Mouse (Mus musculus) spleen, postnatal 0 days (tissue): ENCODE measurements around the gene Cd209d. TPM values are rescaled to one million over a fixed set of nuclear protein-coding genes. Genes with fewer than 3 reads are reported as not detected.

Experiments
- polyA plus RNA-seq: library from polyadenylated mRNA; unstranded; fragments of >200 nt; fragmentation: Nextera tagmentation; extraction: Ambion mirVana; gene quantifications from 2 replicates; pipeline ENCODE4 v1.2.1, GENCODE M21; 2015

Cd209d gene
- polyA plus RNA-seq = 0.15 TPM in 1 of 2 replicates, not detected in the other

GRCm38 (mm10) chr8:3878455-3878854, at the start of gene Cd209d:
TSS of gene Cd209d (minus strand) at chr8:3878555.

GRCm38 (mm10) chr8:3926744-3927143, 48.4 kb upstream of the Cd209d start, which contains the start of gene Cd209b:
TSS of gene Cd209b (minus strand) at chr8:3926844.

GRCm38 (mm10) chr8:3854209-3854608, 24.1 kb downstream of the Cd209d start, which contains the start of gene Cd209e:
TSS of gene Cd209e (minus strand) at chr8:3854309.

Other genes starting within 250 kb of the Cd209d start
- gene Stxbp2, start 247.6 kb downstream of the Cd209d start, polyA plus RNA-seq = 67.6 and 74.2 TPM in 2 replicates
- 0.51 and 0.76 TPM in 2 replicates for gene Retn, start 222.8 kb downstream of the Cd209d start, polyA plus RNA-seq
- 35.9 and 48.3 TPM in 2 replicates for gene Mcemp1, start 212.8 kb downstream of the Cd209d start, polyA plus RNA-seq
- gene Fcor, start 206.2 kb downstream of the Cd209d start, polyA plus RNA-seq = 5.9 and 7.1 TPM in 2 replicates
- gene Trappc5, start 202.3 kb downstream of the Cd209d start, polyA plus RNA-seq = 17.6 and 19.0 TPM in 2 replicates
- gene Fcer2a, start 184.4 kb downstream of the Cd209d start, polyA plus RNA-seq = 0.18 and 0.27 TPM in 2 replicates
- 0.13 and 0.16 TPM in 2 replicates for gene Clec4g, start 157.9 kb downstream of the Cd209d start, polyA plus RNA-seq
- gene Cd209a, start 129.6 kb downstream of the Cd209d start, polyA plus RNA-seq = 0.14 and 0.36 TPM in 2 replicates
- gene Cd209e, start 24.2 kb downstream of the Cd209d start, polyA plus RNA-seq = not detected in 2 replicates
- gene Cd209b, start 48.3 kb upstream of the Cd209d start, polyA plus RNA-seq = not detected in 2 replicates
- gene Cd209c, start 76.2 kb upstream of the Cd209d start, polyA plus RNA-seq = 0.20 and 0.29 TPM in 2 replicates
- 0.17 and 0.98 TPM in 2 replicates for gene Cd209f, start 227.3 kb upstream of the Cd209d start, polyA plus RNA-seq